Mouse (Mus musculus) cerebellum, postnatal 25 days (tissue): ENCODE measurements around the gene Smarcc2.
"Not testable (repeated sequence)": the region's sequence is repeated elsewhere in the genome, so short reads cannot be mapped to it uniquely, and the experiment has no call there.

Source experiments
- DNase-seq, 2 experiments: peaks; one replicate each; pipeline ENCODE4 v3.0.0; 2021; ENCODE audit warnings: mixed read lengths in 2 of 2

Gene Smarcc2

GRCm38 (mm10) chr10:128444354-128444753, 14.7 kb upstream of the Smarcc2 start:
- no peak for DNase-seq

DNA sequence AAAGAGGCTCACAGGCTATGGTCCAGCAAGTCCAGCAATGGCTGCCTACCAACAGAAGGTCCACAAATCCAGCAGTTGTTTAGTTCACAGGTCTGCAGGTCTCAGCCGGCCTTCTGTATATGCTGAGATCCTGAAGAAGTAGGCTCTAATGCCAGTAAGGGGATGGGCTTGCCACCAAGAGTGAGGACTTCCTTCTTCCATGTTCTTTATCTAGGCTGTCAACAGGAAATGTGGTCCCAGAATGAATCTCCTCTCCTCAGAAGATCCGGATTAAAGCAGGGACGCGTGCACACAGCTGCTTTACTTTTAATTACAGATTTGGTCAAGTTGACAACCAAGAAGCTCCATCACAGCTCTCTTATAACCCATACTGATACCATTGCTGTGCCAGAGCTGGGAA, 13.6 kb upstream of the Smarcc2 start:
- DNase-seq: no peak

DNA sequence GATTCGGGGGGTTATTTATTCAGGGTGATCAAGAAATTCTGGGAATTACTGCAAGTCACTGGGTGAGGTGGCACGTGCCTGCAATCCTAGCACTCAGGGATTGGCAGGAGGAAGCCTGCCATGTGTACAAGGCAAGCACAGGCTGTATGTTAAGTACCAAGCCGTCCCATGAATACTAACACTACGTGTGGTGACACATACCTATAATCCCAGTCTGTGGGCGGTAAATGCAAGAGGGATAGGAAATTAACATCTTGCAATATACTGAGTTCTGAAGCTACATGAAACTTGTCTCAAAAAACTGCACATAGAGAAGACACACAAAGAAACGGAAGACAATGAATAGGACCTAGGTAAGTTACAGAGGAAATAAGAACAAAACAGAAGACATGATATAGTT, 8.0 kb upstream of the Smarcc2 start:
- no peak for DNase-seq

GRCm38 (mm10) chr10:128454471-128454870, 4.6 kb upstream of the Smarcc2 start:
- no peak for DNase-seq

GRCm38 (mm10) chr10:128455280-128455679, 3.8 kb upstream of the Smarcc2 start:
- peak; percentile 74 to 84 for DNase-seq

GRCm38 (mm10) chr10:128457676-128458075, 1.4 kb upstream of the Smarcc2 start:
- DNase-seq: no peak

GRCm38 (mm10) chr10:128458348-128458718, 715 bp upstream of the Smarcc2 start:
- peak; percentile 96 to 97 for DNase-seq

GRCm38 (mm10) chr10:128459409-128460269, 591 bp downstream of the Smarcc2 start:
- peak; percentile 76 to 79 for DNase-seq

GRCm38 (mm10) chr10:128460270-128460630, 1.2 kb downstream of the Smarcc2 start:
- no peak for DNase-seq

- DNase-seq: no peak
Observed at GRCm38 (mm10) chr10:128474366-128474765, 15.3 kb downstream of the Smarcc2 start.

GRCm38 (mm10) chr10:128486370-128486769, 27.3 kb downstream of the Smarcc2 start:
- DNase-seq: no peak

DNA sequence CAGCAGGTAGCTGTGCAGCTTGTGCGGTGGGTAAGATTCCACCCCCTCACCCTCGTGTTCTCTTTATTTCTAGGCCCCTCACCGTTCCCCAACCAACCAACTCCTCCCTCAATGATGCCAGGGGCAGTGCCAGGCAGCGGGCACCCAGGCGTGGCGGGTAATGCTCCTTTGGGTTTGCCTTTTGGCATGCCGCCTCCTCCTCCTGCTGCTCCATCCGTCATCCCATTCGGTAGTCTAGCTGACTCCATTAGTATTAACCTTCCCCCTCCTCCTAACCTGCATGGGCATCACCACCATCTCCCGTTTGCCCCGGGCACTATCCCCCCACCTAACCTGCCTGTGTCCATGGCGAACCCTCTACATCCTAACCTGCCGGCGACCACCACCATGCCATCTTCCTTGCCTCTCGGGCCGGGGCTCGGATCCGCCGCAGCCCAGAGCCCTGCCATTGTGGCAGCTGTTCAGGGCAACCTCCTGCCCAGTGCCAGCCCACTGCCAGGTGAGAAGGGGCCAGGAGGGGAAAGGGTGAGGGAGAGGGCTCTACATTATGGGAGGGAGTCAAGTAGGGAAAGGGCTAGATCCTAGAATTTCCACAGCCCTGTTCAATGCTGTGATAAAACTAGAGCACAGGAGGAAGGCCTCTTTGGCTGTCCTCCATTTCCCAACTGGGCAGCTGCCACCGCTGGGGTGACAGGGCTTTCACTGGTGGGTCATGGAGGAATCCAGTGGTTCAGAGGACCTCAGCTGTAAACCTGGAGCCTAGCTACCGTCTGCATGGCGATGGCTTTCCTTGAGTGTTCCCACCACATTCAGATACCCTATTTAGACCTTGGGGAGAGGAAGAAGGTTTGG, 29.0 kb downstream of the Smarcc2 start:
- DNase-seq: peak; percentile 77 to 85

DNA sequence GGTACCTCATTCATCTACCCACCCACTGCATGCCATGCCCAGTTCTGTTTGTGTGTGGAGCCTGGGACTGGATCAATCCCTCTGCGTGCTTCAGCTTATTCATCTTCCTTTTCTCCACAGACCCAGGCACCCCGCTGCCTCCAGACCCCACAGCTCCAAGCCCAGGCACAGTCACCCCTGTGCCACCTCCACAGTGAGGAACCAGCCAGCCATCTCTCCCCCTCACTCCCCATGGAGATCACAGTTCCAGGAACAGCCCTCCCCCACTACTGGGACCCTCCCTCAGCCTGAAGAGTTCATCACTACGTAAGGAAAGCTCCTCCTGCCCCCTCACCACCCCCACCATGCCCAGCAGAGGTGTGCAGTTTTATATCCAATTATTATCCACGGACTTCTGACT, 29.7 kb downstream of the Smarcc2 start:
- no peak for DNase-seq

GRCm38 (mm10) chr10:128489380-128489779, 30.3 kb downstream of the Smarcc2 start:
- DNase-seq: no peak

- peak in 1 of 2 experiments; percentile 40 for DNase-seq
Observed at GRCm38 (mm10) chr10:128489785-128490184, 30.7 kb downstream of the Smarcc2 start.

DNA sequence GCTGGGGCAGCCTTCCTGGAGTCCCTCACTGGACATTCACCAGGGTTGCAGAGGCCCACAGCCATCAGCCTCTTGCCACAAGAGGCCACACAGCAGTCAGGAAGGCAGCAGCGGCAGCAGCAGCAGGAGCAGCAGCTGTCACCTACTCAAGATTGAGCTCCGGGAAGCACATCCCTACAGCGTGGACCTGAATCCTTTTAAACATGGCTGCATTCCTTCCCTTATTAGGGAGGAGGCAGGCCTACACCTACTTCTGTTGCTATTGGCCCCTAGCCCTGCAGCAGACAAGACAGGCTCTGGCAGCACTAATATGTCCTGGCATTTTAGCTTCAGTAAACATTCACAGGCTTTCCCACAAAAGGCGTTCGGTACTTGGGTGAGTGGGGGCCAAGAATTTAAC, 31.2 kb downstream of the Smarcc2 start:
- peak; percentile 40 to 44 for DNase-seq

- DNase-seq: no peak
Observed at GRCm38 (mm10) chr10:128490912-128491311, 31.9 kb downstream of the Smarcc2 start.

GRCm38 (mm10) chr10:128491495-128491894, 32.4 kb downstream of the Smarcc2 start:
- DNase-seq: peak; percentile 40 to 45

DNA sequence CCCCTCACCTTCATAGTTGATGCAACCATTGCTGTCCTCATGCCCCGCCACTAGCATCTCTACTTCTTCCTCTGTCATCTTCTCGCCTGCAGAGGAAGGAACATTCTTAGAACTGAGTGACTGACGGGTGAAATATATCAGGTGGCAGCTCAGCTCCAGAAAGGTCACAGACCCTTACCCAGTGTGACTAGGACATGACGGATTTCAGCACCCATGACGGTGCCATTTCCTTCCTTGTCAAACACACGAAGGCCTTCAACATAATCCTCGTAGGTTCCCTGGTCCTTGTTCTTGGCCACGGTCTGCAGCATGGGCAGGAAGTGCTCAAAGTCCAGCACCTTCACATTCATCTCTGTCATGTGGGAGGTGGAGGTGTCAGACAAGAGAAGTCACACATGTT, 33.0 kb downstream of the Smarcc2 start:
- not testable (repeated sequence) for DNase-seq

DNA sequence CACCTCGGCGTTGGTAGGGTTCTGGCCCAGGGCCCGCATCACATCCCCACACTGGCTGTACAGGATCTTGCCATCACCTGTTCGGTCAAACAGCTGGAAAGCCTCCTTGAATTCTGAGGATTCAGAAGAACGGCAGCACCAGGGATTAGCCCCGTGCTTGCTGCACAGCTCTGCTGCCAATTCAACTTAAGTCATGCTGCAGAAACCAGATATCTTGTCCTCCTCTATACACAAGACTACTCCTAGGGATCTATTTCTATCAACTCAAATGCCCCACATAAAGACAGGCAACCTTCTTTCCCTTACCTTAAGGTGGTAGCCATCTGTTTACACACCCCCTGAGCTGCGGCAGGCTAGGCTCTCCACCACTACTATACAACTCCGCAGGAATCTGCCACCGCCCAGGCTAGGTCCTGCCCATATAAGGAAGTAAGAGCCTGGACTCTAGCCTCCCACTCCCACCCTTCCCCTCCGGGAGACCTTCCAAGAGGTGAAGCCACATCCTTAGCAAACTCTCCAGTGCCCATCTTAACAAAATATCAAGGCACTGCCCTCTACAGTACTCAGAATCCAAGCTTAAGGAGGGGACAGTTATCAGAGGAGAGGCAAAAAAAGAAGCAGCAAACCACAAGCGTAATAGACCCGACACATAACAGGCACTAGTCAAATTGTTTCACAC, 33.7 kb downstream of the Smarcc2 start:
- DNase-seq: peak; percentile 56 to 68

- no peak for DNase-seq
Observed at GRCm38 (mm10) chr10:128493319-128493694, 34.3 kb downstream of the Smarcc2 start.

GRCm38 (mm10) chr10:128493695-128494666, 34.9 kb downstream of the Smarcc2 start, which contains the start of gene Myl6:
Myl6 (minus strand) TSS chr10:128494145.
- DNase-seq: peak; percentile 98 to 99
